Mouse (Mus musculus): ENCODE data around the gene Ppp1r17.

- TF ChIP-seq CTCF (conservative IDR thresholded peaks at IDR 0.05; ENCODE audit: low read length): no peak
- TF ChIP-seq POU5F1 (IDR thresholded peaks at IDR 0.05; ENCODE audit: borderline replicate concordance, low read length): no peak
Observed at GRCm38 (mm10) chr6:56019632-56020031, 2.3 kb downstream of the Ppp1r17 start.
